In genomic region chr8:84913502-84913900, GRCm38 (mm10) we compare ENCODE assay signal across 8 mouse cellular contexts. TPM values are rescaled to one million over a fixed set of nuclear protein-coding genes. Genes with fewer than 3 reads are reported as not detected.
A peak's percentile ranks its signal among the peaks of the same experiment; 100 is the strongest.
DNase-seq lines count a peak whose midpoint lies in the region; ATAC-seq and TF ChIP-seq lines count a peak whose summit lies in the region.

No protein-coding gene starts in this region.

- peaks cover 38% of the 10 kb centered on the region for H3K4me1 ChIP-seq in cerebellum, adult 2 months (ENCODE audit: control insufficient read depth, insufficient read depth, low read length)
- peaks cover 19% of the 10 kb centered on the region for H3K4me1 ChIP-seq in thymus, adult 2 months (replicated peaks; ENCODE audit: control insufficient read depth, insufficient read depth, low read length)
- H3K4me1 ChIP-seq in liver, postnatal 0 days (ENCODE audit: insufficient read depth) = peaks cover 28% of the 10 kb centered on the region

- no peaks in the 10 kb centered on the region for H3K36me3 ChIP-seq in thymus, adult 2 months (ENCODE audit: control insufficient read depth, insufficient read depth, low read length)
- H3K36me3 ChIP-seq in liver, postnatal 0 days (replicated peaks; ENCODE audit: insufficient read depth, low read length) = peaks cover 3% of the 10 kb centered on the region; the same call in 1 of the 2 replicates

- H3K27ac ChIP-seq in cerebellum, adult 2 months (ENCODE audit: insufficient read depth, low read length) = peak overlapping the region; percentile 44; the same call in 1 of the 2 replicates
- no peak overlapping the region for H3K27ac ChIP-seq in thymus, adult 2 months (ENCODE audit: control insufficient read depth, insufficient read depth, low read length)
- peak overlapping the region; percentile 13; the same call in 1 of the 2 replicates for H3K27ac ChIP-seq in liver, postnatal 0 days (ENCODE audit: low read depth)

- no peak for TF ChIP-seq EP300 in liver, postnatal 0 days (IDR thresholded peaks at IDR 0.05; ENCODE audit: low read depth)

- H3K9ac ChIP-seq in liver, postnatal 0 days (replicated peaks) = peak overlapping the region; percentile 50; the same call in 1 of the 2 replicates

- DNase-seq in cerebellum, adult 2 months = no peak
- no peak for DNase-seq in cerebellum, postnatal 10 days
- no peak for DNase-seq in thymus, adult 2 months
- no peak for DNase-seq in thymus, postnatal 10 days (ENCODE audit: low spot score in 2 of 2)
- no peak for DNase-seq in liver, postnatal 0 days
- DNase-seq in urinary bladder, postnatal 10 days (ENCODE audit: low spot score) = no peak
- no peak for DNase-seq in left cerebral cortex, adult 11 months (ENCODE audit: low spot score)
- DNase-seq in frontal cortex, postnatal 10 days (ENCODE audit: low spot score in 2 of 2) = no peak

- H3K4me3 ChIP-seq in cerebellum, adult 2 months (replicated peaks; ENCODE audit: insufficient read depth, low read depth, low read length) = peak overlapping the region; percentile 55
- H3K4me3 ChIP-seq in thymus, adult 2 months (ENCODE audit: control insufficient read depth, insufficient read depth, low read length) = peak overlapping the region; percentile 56
- H3K4me3 ChIP-seq in liver, postnatal 0 days (ENCODE audit: low read depth, low read length) = peak overlapping the region; percentile 35

- no peak for ATAC-seq in liver, postnatal 0 days

- H3K27me3 ChIP-seq in cerebellum, adult 2 months (ENCODE audit: control insufficient read depth, insufficient read depth, low read length) = no peaks in the 10 kb centered on the region
- H3K27me3 ChIP-seq in thymus, adult 2 months (ENCODE audit: control insufficient read depth, insufficient read depth, low read length) = no peaks in the 10 kb centered on the region
- H3K27me3 ChIP-seq in liver, postnatal 0 days (ENCODE audit: insufficient read depth, low read length) = peaks cover 21% of the 10 kb centered on the region

- peak overlapping the region; percentile 81 for H3K4me2 ChIP-seq in liver, postnatal 0 days (ENCODE audit: low read depth, low read length)

- TF ChIP-seq CTCF in cerebellum, adult 2 months (IDR thresholded peaks at IDR 0.05; ENCODE audit: borderline replicate concordance, insufficient read depth, low read depth, low read length) = no peak
- no peak for TF ChIP-seq CTCF in thymus, adult 2 months (IDR thresholded peaks at IDR 0.05; ENCODE audit: borderline replicate concordance, control insufficient read depth, extremely low read depth, insufficient read depth, low read length, poor library complexity)
- no peak for TF ChIP-seq CTCF in liver, postnatal 0 days (IDR thresholded peaks at IDR 0.05; ENCODE audit: low read depth)

- TF ChIP-seq POLR2A in cerebellum, adult 2 months (IDR thresholded peaks at IDR 0.05; ENCODE audit: borderline replicate concordance, insufficient read depth, low read length) = no peak
- TF ChIP-seq POLR2A in thymus, adult 2 months (IDR thresholded peaks at IDR 0.05; ENCODE audit: control insufficient read depth, extremely low read depth, insufficient read depth, low read length, poor library complexity) = no peak

- WGBS in cerebellum, adult 2 months = 9% methylated on average over 9 of the region's 9 CpGs
- 6% methylated on average over 9 of the region's 9 CpGs for WGBS in thymus, adult 2 months
- WGBS in liver, postnatal 0 days (ENCODE audit: insufficient replicate concordance) = 8% methylated on average over 9 of the region's 9 CpGs

- no peaks in the 10 kb centered on the region for H3K9me3 ChIP-seq in liver, postnatal 0 days (ENCODE audit: low read length)

RNA-seq across cellular contexts. Expression of gene Dnase2a, which starts 5.1 kb away (rescaled TPM):
- polyA plus RNA-seq in cerebellum, adult 2 months (2012; rRNA removed) = 9.1 and 10.5 TPM in 2 replicates
- 16.4 and 23.8 TPM in 2 replicates for polyA plus RNA-seq in thymus, adult 2 months (2012; rRNA removed)
- 15.4 and 16.0 TPM in 2 replicates for polyA plus RNA-seq in liver, postnatal 0 days (2015; fragmentation: Nextera tagmentation; extraction: Ambion mirVana)

RNA-seq across cellular contexts. Expression of gene Klf1, which starts 11.8 kb away (rescaled TPM):
- 0.31 and 0.41 TPM in 2 replicates for polyA plus RNA-seq in cerebellum, adult 2 months (2012; rRNA removed)
- polyA plus RNA-seq in thymus, adult 2 months (2012; rRNA removed) = 0.13 and 0.23 TPM in 2 replicates
- 133 and 149 TPM in 2 replicates for polyA plus RNA-seq in liver, postnatal 0 days (2015; fragmentation: Nextera tagmentation; extraction: Ambion mirVana)

RNA-seq across cellular contexts. Expression of gene Gcdh, which starts 19.8 kb away (rescaled TPM):
- 88.2 and 95.2 TPM in 2 replicates for polyA plus RNA-seq in cerebellum, adult 2 months (2012; rRNA removed)
- 78.7 and 85.2 TPM in 2 replicates for polyA plus RNA-seq in thymus, adult 2 months (2012; rRNA removed)
- polyA plus RNA-seq in liver, postnatal 0 days (2015; fragmentation: Nextera tagmentation; extraction: Ambion mirVana) = 139 and 141 TPM in 2 replicates

RNA-seq across cellular contexts. Expression of gene Mast1, which starts 23.7 kb away (rescaled TPM):
- 115 and 129 TPM in 2 replicates for polyA plus RNA-seq in cerebellum, adult 2 months (2012; rRNA removed)
- 0.35 and 0.36 TPM in 2 replicates for polyA plus RNA-seq in thymus, adult 2 months (2012; rRNA removed)
- polyA plus RNA-seq in liver, postnatal 0 days (2015; fragmentation: Nextera tagmentation; extraction: Ambion mirVana) = 0.07 TPM in 1 of 2 replicates, not detected in the other

RNA-seq across cellular contexts. Expression of gene Rtbdn, which starts 33.3 kb away (rescaled TPM):
- 6.8 and 7.9 TPM in 2 replicates for polyA plus RNA-seq in cerebellum, adult 2 months (2012; rRNA removed)
- polyA plus RNA-seq in thymus, adult 2 months (2012; rRNA removed) = 0.13 and 0.17 TPM in 2 replicates
- 0.09 TPM in 1 of 2 replicates, not detected in the other for polyA plus RNA-seq in liver, postnatal 0 days (2015; fragmentation: Nextera tagmentation; extraction: Ambion mirVana)

Comparison
In these comparisons a context has a peak if more than half of its experiments do, and no peak if none do; other contexts are left out.
1. RNA of gene Klf1, which starts 11.8 kb away (polyA plus RNA-seq): 133 to 149 TPM in liver, postnatal 0 days; 0.31 to 0.41 TPM in cerebellum, adult 2 months and 0.13 to 0.23 TPM in thymus, adult 2 months; every median in the first group is over 10 times any median in the second.
2. Peak in every context shown above with its lines, with median percentiles within 50 percentile points of each other: H3K4me3 ChIP-seq.